Mouse (Mus musculus): ENCODE data around the gene Kctd15. TPM values are rescaled to one million over a fixed set of nuclear protein-coding genes. Genes with fewer than 3 reads are reported as not detected.

Kctd15 gene
- polyA plus RNA-seq, 1 experiment = 39.5 TPM

DNA sequence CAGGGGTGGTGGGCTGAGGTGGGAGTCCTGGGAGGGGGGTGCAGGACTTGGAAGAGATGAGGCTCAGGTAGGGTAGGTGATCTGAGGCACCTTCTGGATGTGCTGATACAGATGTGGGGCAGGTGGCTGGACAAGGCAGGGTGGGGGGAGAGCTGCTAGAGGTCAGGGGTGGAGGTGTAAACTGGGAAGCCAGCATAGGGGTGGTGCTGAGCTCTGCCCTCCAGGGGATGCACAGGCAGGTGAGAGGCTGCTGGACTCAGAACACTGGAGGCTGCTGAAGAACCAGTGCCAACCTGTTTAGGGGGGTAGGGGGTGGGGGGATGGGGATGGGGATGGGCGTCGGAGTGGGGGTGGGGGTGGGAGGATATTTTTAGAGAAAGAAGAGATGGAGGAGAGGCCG, 14.2 kb upstream of the Kctd15 start:
- Histone ChIP-seq H3K4me3 (ENCODE audit: insufficient read depth, low read length) (no peak overlapping the region), H3K27ac (ENCODE audit: insufficient read depth, low read length) (no peak overlapping the region), H3K4me1 (ENCODE audit: control insufficient read depth, insufficient read depth, low read length) (no peaks in the 10 kb centered on the region)
- TF ChIP-seq CTCF (IDR thresholded peaks at IDR 0.05; ENCODE audit: borderline replicate concordance, insufficient read depth, low read length) = no peak

DNA sequence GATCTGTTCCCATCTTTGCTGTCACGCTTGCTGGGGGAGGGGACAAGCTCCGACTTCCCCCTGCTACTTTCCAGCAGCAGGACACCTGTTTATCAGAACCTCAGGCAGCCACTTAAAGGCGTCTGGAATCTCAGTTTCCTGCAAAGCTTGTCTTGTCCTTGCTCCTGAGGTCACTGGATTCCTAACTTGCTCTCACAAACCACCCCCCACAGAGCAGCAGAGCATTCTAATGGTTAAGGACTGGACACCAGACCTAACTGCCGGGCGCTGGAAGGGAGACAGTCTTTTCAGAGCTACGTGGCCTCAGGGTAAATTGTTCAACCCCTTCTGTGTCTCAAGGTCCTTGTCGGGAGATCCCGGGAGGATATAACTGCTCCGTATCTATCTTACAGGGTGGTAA, 12.8 kb upstream of the Kctd15 start:
- Histone ChIP-seq H3K27ac (ENCODE audit: insufficient read depth, low read length) (no peak overlapping the region), H3K4me3 (ENCODE audit: insufficient read depth, low read length) (no peak overlapping the region), H3K4me1 (ENCODE audit: control insufficient read depth, insufficient read depth, low read length) (no peaks in the 10 kb centered on the region)
- no peak for TF ChIP-seq POLR2A (IDR thresholded peaks at IDR 0.05; ENCODE audit: low read depth, low read length)
- no peak for TF ChIP-seq CTCF (IDR thresholded peaks at IDR 0.05; ENCODE audit: borderline replicate concordance, insufficient read depth, low read length)

DNA sequence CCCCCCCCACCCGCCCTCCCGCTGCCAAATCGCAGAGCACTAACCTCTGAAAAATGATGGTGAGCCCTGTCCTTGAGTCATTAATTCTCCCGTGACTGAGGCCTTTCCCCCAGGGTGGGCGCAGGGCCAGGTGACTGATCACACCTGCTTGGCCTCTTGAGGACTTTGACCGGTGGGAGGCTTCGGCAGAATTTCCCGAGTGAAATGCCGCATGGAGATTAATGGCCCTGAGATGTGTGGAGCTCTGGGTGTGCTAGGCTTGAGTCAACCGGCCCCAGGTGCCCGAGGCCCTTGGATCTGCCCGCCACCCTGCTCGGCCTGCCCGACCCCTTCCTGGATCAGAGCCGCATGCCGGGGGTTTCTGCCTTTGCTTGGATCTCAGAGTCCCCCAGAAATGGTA, 11.3 kb upstream of the Kctd15 start:
- no peak for TF ChIP-seq POLR2A (IDR thresholded peaks at IDR 0.05; ENCODE audit: low read depth, low read length)
- TF ChIP-seq CTCF (IDR thresholded peaks at IDR 0.05; ENCODE audit: borderline replicate concordance, insufficient read depth, low read length) = no peak
- no peak overlapping the region for H3K27ac ChIP-seq (ENCODE audit: insufficient read depth, low read length)
- H3K4me3 ChIP-seq (ENCODE audit: insufficient read depth, low read length) = no peak overlapping the region
- H3K4me1 ChIP-seq (ENCODE audit: control insufficient read depth, insufficient read depth, low read length) = no peaks in the 10 kb centered on the region

DNA sequence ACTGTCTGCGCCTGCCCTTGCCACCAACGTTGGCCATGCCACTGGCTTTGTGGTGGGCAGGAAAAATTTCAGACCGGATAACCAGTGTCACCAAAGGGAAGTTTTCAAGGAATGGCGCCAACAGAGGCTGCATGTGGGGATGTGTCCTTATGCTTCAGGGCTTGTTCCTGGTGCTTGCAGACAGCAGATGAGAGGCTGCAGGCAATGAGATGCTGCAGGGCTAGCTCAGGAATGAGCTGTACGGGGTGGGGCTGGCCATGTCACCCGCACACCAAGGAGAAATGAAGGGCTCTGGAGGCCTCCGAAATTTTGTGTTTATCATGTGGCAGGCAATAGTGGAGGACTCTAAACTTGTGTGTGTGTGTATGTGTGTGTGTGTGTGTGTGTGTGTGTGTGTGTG, 6.6 kb upstream of the Kctd15 start:
- Histone ChIP-seq H3K4me1 (ENCODE audit: control insufficient read depth, insufficient read depth, low read length) (no peaks in the 10 kb centered on the region), H3K4me3 (ENCODE audit: insufficient read depth, low read length) (no peak overlapping the region), H3K27ac (ENCODE audit: insufficient read depth, low read length) (no peak overlapping the region)
- no peak for TF ChIP-seq CTCF (IDR thresholded peaks at IDR 0.05; ENCODE audit: borderline replicate concordance, insufficient read depth, low read length)
- TF ChIP-seq POLR2A (IDR thresholded peaks at IDR 0.05; ENCODE audit: low read depth, low read length) = no peak

DNA sequence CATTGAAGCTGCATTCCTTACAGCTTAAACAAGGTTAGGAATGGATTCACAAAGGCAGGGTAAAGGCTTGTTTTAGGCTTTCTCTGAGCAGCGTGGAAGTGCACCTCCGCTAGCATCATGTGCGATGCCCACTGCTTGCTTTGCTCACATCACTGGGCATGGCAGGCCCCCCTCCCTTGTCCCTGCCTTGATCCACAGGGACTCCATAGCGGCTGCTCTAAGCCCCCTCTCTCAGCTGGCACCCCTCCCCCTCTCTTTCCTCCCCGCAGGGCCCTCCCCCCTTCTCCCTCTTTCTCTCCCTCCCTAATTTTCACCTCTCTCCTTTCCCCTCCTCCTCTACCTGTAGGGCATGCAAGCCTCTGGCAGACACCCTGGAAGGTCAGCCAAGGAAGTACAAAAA, 5.7 kb upstream of the Kctd15 start:
- no peak overlapping the region for H3K4me3 ChIP-seq (ENCODE audit: insufficient read depth, low read length)
- TF ChIP-seq POLR2A (IDR thresholded peaks at IDR 0.05; ENCODE audit: low read depth, low read length) (no peak), CTCF (IDR thresholded peaks at IDR 0.05; ENCODE audit: borderline replicate concordance, insufficient read depth, low read length) (no peak)
- no peaks in the 10 kb centered on the region for H3K4me1 ChIP-seq (ENCODE audit: control insufficient read depth, insufficient read depth, low read length)
- no peak overlapping the region for H3K27ac ChIP-seq (ENCODE audit: insufficient read depth, low read length)

DNA sequence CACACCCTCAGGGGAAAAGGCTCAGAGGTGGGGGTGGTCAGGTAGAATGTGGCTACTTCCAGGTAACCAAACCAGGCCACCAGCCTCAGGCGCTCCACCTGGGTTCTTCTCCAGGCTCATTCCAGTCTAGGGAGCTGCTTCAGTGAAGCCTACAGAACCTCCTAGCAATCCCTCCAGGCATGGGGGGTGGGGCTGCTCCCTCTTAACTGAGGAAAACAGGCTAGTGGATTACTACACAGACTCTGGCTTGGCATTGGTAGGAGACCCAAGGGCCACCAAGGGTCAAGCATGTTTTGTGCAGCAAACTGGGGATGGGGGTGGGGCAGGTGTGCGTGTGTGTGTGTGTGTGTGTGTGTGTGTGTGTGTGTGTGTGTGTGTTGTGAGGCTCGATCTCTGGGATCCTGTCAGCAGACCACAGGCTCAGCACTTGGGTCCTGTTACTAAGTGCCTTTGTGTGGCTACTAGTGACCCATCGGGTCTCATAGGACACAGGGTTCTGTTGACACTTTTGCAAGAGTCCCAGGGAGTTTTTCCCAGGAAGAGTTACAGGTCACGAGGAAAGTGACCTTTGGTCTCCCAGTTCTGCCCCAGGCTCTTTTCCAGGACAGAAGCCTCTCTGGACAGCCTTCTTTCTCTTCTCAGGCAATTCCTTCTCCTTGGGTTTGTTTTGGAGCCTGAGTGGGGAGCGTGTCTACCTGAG, 3.0 kb upstream of the Kctd15 start:
- no peak overlapping the region for H3K4me3 ChIP-seq (ENCODE audit: insufficient read depth, low read length)
- H3K4me1 ChIP-seq (ENCODE audit: control insufficient read depth, insufficient read depth, low read length) = no peaks in the 10 kb centered on the region
- TF ChIP-seq CTCF (IDR thresholded peaks at IDR 0.05; ENCODE audit: borderline replicate concordance, insufficient read depth, low read length) (no peak), POLR2A (IDR thresholded peaks at IDR 0.05; ENCODE audit: low read depth, low read length) (no peak)
- no peak overlapping the region for H3K27ac ChIP-seq (ENCODE audit: insufficient read depth, low read length)

DNA sequence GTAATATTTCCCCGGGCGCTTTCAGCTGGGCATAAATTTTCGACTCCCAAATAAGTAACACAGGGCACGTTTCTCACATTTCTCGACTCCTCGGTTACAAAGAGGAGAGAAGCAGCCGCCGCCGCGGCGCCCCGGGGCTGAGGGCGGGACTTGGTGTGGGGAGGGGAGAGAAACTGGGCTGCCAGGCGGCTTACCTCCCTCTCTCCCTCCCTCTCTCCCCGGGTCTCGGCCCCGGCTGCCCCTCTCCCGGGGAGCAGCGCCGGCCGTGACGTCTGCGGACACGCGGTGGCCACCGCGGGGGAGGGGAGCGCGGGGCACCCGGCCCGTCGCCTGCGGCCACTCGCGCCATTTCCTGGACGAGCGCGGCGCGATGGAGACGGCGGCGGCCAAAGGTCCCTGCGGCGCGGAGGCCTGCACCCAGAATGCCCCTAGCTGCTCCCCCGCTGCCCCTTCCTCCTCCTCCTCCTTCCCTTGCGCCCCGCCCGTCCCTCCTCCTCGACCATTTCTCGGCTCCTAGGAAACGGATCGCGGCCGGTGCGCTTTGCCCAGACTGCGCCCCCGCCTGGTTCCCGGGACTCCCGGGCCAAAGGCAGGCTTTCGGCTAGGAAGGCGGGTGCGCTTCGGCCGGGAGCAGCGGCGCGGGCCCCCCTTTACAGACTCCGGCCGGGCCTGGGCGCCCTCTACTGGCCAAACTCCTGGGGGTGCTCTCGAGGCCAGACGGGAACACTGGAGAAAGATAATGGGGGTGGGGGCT, 1.3 kb downstream of the Kctd15 start:
- no peak; the same call in 1 of the 2 replicates for TF ChIP-seq CTCF (IDR thresholded peaks at IDR 0.05; ENCODE audit: borderline replicate concordance, insufficient read depth, low read length)
- peak; percentile 66 for TF ChIP-seq POLR2A (IDR thresholded peaks at IDR 0.05; ENCODE audit: low read depth, low read length)
- Histone ChIP-seq H3K4me3 (ENCODE audit: insufficient read depth, low read length) (peak overlapping the region; percentile 70), H3K27ac (ENCODE audit: insufficient read depth, low read length) (peak overlapping the region; percentile 99), H3K4me1 (ENCODE audit: control insufficient read depth, insufficient read depth, low read length) (no peaks in the 10 kb centered on the region; the same call in none of the 2 replicates)

DNA sequence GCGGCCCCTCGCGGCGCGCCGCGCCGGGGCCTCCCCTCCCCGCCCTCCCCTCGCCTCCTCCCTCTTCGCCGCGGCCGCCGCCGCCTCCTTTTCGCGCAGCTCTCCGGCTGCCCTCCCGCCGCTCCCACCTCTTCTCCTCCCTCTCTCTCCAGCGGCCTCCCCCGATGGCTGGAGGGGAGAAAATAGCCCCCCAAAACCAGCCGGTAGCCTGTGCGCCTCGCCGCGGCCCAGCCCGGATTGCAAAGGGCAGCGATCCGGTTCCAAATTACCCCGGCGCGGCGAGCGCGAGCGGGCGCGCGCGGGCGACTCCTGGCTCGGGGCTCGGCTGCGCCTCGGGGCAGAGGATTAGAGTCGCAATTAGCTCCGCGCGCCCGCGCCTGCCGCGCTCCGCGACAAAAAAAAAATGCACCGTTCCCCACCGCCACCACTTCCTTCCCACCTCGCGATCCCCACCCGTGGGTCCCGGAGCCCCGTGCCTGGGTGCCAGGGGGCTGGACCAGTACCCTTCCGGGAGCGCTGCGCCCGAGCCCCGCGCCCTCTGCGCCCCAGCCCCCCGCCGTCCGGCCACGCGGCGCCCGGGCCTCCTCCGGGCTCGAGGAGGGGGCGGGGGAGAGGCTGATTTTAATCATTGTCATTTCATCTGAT, 2.0 kb downstream of the Kctd15 start:
- Histone ChIP-seq H3K4me1 (ENCODE audit: control insufficient read depth, insufficient read depth, low read length) (no peaks in the 10 kb centered on the region; the same call in none of the 2 replicates), H3K27ac (ENCODE audit: insufficient read depth, low read length) (peak overlapping the region; percentile 99), H3K4me3 (ENCODE audit: insufficient read depth, low read length) (peak overlapping the region; percentile 70)
- TF ChIP-seq POLR2A (IDR thresholded peaks at IDR 0.05; ENCODE audit: low read depth, low read length) (0 out of 2 replicates have a peak, but pooled peaks have one; percentile 24), CTCF (IDR thresholded peaks at IDR 0.05; ENCODE audit: borderline replicate concordance, insufficient read depth, low read length) (no peak)

DNA sequence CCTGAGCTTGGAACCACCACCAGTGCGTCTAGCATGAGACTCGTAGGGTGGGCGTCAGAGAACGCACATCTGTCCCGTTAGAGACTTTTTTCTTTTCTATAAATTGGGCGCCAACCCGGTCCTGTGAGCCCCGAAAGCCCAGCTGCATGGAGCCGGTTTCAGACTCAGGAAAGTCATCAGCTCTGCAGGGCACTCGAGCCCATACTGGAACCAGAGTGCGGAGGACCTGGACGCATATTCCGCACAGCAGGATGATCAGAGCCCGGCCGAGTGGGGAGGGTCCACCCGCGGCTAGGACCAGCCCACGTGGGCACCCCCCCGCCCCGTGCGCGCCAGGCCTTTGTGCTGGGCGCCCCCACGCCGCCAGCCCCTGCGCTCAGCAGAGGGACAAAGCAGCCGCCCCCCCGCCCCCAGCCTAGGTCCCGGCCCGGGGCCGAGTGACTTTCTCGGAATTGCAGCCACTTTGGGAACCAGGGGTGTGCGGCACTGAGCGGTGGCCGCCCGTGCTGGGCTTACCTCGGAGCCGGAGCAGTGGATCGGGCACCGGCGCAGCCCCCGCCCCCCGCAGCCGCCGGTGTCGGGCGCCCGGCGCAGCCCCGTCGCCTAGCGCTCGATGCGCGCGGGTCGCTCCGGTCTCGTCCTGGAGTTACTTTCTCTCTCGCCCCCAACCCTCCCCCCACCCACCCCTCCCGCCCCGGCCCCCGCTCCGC, 2.6 kb downstream of the Kctd15 start:
- peak; percentile 71 for TF ChIP-seq POLR2A (IDR thresholded peaks at IDR 0.05; ENCODE audit: low read depth, low read length)
- TF ChIP-seq CTCF (IDR thresholded peaks at IDR 0.05; ENCODE audit: borderline replicate concordance, insufficient read depth, low read length) = no peak
- H3K27ac ChIP-seq (ENCODE audit: insufficient read depth, low read length) = peak overlapping the region; percentile 55
- no peaks in the 10 kb centered on the region; the same call in none of the 2 replicates for H3K4me1 ChIP-seq (ENCODE audit: control insufficient read depth, insufficient read depth, low read length)
- H3K4me3 ChIP-seq (ENCODE audit: insufficient read depth, low read length) = peak overlapping the region; percentile 62

Data from embryonic fibroblast, embryonic 13.5 days (primary cell).